Mouse (Mus musculus): ENCODE measurements at regions not wholly inside any gene's neighbourhood (a gene's known extent, or its start where the extent isn't known, plus 50 kb on each side); places are given as distances from the start of the nearest gene placed in this dataset.

DNA sequence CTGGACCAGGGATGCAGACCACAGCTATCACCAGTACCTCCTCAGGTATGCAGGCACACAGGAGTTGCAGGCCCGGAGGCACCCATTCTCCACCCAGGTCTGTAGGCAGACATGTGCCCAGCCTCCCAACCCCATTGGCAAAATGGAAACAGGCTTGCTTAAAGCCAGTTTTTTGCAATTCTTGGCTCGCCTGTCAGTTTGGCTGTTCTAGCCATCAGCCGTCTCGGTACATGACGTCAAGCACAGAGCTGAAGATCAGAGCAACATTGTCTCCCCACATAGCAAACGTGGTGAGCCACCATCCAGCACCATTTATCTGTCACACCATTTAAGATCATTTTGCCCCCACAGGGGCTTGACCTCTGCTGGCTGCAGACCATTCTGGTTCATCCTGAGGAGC lies 196.1 kb upstream of the Cops8 start:
- no peak overlapping the region for H3K4me2 ChIP-seq (replicated peaks)
- H3K27ac ChIP-seq, result no peak overlapping the region
- H3K9me3 ChIP-seq (ENCODE audit: control insufficient read depth, low read length), result no peaks in the 10 kb centered on the region
- H3K9ac ChIP-seq, result no peak overlapping the region
- ATAC-seq (ENCODE audit: low FRiP score) (no peak), DNase-seq (ENCODE audit: low spot score) (no peak)
- no peak overlapping the region for H3K4me3 ChIP-seq (replicated peaks; ENCODE audit: low read length)
- 92% methylated on average over 6 of the region's 6 CpGs for WGBS
- no peaks in the 10 kb centered on the region for H3K27me3 ChIP-seq (ENCODE audit: control insufficient read depth, insufficient read depth, low read length)
- peaks cover 9% of the 10 kb centered on the region; the same call in 1 of the 2 replicates for H3K4me1 ChIP-seq (replicated peaks; ENCODE audit: control insufficient read depth, insufficient read depth, low read length)
- H3K36me3 ChIP-seq (replicated peaks; ENCODE audit: control insufficient read depth, insufficient read depth), result no peaks in the 10 kb centered on the region

DNA sequence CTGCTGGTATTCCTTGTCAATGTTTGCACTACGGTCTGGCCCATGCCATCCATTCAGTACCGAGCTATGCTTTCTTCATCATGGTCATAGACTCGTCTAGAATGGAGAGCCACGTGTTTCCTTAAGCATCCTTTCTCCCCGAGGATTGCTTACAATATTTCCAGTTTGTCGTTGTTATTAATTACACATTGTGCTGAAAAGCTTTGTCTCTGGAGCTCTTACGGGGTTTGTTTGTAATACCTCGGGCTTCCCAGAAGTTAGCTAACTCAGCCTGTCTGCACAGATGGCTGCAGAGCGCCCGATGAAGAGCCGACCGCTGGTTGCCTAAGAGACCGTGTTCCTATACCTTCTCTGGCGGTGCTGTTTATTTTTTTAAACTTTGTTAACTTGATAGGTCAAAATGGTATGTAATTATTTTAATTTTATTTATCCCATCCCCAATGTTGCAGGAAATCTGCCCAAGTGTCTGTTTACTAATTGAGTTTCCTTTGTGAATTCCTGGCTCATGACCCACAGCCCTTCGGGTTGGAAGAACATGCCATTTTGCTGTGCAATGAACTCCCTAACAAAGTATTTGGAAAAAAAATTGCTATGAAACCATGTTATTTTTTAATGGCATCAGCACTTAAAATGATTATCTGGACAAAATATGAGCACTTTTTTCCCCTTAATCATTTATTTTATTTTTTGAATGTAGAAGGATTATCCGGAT lies 194.1 kb upstream of the Cops8 start:
- ATAC-seq (ENCODE audit: low FRiP score) (no peak), DNase-seq (ENCODE audit: low spot score) (no peak)
- Histone ChIP-seq H3K4me2 (replicated peaks) (no peak overlapping the region), H3K27ac (no peak overlapping the region), H3K36me3 (replicated peaks; ENCODE audit: control insufficient read depth, insufficient read depth) (no peaks in the 10 kb centered on the region), H3K27me3 (ENCODE audit: control insufficient read depth, insufficient read depth, low read length) (no peaks in the 10 kb centered on the region), H3K4me3 (replicated peaks; ENCODE audit: low read length) (no peak overlapping the region), H3K4me1 (replicated peaks; ENCODE audit: control insufficient read depth, insufficient read depth, low read length) (peaks cover 6% of the 10 kb centered on the region; the same call in 1 of the 2 replicates), H3K9ac (no peak overlapping the region), H3K9me3 (ENCODE audit: control insufficient read depth, low read length) (no peaks in the 10 kb centered on the region)
- 75% methylated on average over 16 of the region's 16 CpGs for WGBS

DNA sequence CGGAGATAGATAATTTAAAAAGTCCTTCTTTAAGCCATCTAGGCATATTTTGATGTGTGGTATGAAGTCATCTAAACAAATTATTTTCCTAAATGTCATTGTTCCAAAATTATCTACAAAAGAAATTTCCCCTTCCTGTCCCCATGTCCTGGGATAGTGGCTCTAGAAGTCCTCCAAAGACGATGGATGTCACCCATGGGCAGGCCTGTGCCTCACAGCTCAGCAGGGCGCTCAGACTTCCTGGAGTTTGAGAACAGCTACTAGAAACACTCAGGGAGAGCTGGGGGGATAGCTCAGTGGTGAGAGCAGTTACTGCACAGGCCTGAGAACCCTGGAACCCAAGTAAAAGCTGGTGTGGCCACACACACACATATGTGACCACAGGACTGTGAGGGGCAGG lies 193.5 kb upstream of the Cops8 start:
- Histone ChIP-seq H3K4me2 (replicated peaks) (no peak overlapping the region), H3K9me3 (ENCODE audit: control insufficient read depth, low read length) (no peaks in the 10 kb centered on the region), H3K9ac (no peak overlapping the region), H3K4me1 (replicated peaks; ENCODE audit: control insufficient read depth, insufficient read depth, low read length) (peaks cover 6% of the 10 kb centered on the region; the same call in 1 of the 2 replicates), H3K36me3 (replicated peaks; ENCODE audit: control insufficient read depth, insufficient read depth) (no peaks in the 10 kb centered on the region), H3K27me3 (ENCODE audit: control insufficient read depth, insufficient read depth, low read length) (no peaks in the 10 kb centered on the region), H3K27ac (no peak overlapping the region), H3K4me3 (replicated peaks; ENCODE audit: low read length) (no peak overlapping the region)
- 86% methylated on average over 3 of the region's 3 CpGs for WGBS
- ATAC-seq (ENCODE audit: low FRiP score) (no peak), DNase-seq (ENCODE audit: low spot score) (no peak)

DNA sequence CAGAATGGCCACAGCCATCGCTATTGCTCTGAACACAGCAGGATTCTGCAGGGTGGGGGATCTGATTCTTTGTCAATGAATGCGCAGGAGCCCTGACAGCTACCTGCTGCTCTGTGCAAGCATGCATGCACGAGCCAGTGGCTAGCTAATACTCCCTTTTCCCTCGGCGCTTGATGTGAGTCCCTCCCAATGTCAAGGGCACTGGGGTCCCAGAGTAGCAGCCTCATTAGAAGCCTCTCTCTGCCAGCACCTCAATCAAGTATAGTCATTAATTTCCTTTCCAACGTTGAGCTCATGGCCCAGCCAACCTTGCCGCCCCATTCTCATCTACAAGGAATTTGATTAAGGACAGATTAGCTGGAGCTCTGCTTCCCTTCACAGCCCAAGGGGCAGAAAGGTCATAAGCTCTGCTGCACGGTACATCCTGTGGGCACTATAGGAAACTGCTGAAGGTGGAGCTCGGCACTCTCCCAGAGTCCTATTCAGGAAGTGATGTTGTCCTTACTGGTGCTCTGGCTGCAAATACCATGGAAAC lies 190.2 kb upstream of the Cops8 start:
- no peak overlapping the region for H3K9ac ChIP-seq

DNA sequence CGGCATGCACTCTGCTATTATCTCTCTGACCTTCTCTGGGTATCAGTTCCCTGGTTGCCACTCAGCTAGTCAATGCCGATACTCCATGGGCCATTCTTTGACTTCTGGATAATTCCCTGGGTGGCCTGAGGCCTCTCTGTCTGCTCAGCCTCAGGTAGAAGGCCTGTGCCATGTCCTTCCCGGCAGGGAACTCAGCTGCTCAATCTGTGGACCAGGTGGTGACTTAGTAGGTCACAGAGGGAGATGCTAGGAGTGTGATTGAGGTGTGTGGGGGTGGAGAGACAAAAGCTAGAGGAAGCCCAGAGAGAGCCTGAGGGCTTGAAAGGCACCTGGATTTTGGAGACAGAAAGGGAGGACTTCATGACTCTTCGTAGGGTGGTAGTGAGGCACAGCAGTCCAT lies 188.0 kb upstream of the Cops8 start:
- H3K36me3 ChIP-seq (replicated peaks; ENCODE audit: control insufficient read depth, insufficient read depth), result no peaks in the 10 kb centered on the region
- H3K4me1 ChIP-seq (replicated peaks; ENCODE audit: control insufficient read depth, insufficient read depth, low read length), result no peaks in the 10 kb centered on the region
- DNase-seq (ENCODE audit: low spot score) (no peak), ATAC-seq (ENCODE audit: low FRiP score) (no peak)
- no peaks in the 10 kb centered on the region; the same call in 1 of the 2 replicates for H3K27me3 ChIP-seq (ENCODE audit: control insufficient read depth, insufficient read depth, low read length)
- no peak overlapping the region for H3K27ac ChIP-seq
- WGBS, result 91% methylated on average over 4 of the region's 4 CpGs
- no peaks in the 10 kb centered on the region for H3K9me3 ChIP-seq (ENCODE audit: control insufficient read depth, low read length)
- no peak overlapping the region for H3K4me3 ChIP-seq (replicated peaks; ENCODE audit: low read length)
- no peak overlapping the region for H3K9ac ChIP-seq
- H3K4me2 ChIP-seq (replicated peaks), result no peak overlapping the region

More for the DNA sequence above, 190.2 kb upstream of the Cops8 start:
- Histone ChIP-seq H3K4me3 (replicated peaks; ENCODE audit: low read length) (no peak overlapping the region), H3K27ac (no peak overlapping the region), H3K4me1 (replicated peaks; ENCODE audit: control insufficient read depth, insufficient read depth, low read length) (no peaks in the 10 kb centered on the region), H3K27me3 (ENCODE audit: control insufficient read depth, insufficient read depth, low read length) (no peaks in the 10 kb centered on the region; the same call in 1 of the 2 replicates), H3K4me2 (replicated peaks) (no peak overlapping the region), H3K9me3 (ENCODE audit: control insufficient read depth, low read length) (no peaks in the 10 kb centered on the region), H3K36me3 (replicated peaks; ENCODE audit: control insufficient read depth, insufficient read depth) (no peaks in the 10 kb centered on the region)
- 26% methylated on average over 9 of the region's 9 CpGs for WGBS
- no peak for DNase-seq (ENCODE audit: low spot score)
- no peak for ATAC-seq (ENCODE audit: low FRiP score)

DNA sequence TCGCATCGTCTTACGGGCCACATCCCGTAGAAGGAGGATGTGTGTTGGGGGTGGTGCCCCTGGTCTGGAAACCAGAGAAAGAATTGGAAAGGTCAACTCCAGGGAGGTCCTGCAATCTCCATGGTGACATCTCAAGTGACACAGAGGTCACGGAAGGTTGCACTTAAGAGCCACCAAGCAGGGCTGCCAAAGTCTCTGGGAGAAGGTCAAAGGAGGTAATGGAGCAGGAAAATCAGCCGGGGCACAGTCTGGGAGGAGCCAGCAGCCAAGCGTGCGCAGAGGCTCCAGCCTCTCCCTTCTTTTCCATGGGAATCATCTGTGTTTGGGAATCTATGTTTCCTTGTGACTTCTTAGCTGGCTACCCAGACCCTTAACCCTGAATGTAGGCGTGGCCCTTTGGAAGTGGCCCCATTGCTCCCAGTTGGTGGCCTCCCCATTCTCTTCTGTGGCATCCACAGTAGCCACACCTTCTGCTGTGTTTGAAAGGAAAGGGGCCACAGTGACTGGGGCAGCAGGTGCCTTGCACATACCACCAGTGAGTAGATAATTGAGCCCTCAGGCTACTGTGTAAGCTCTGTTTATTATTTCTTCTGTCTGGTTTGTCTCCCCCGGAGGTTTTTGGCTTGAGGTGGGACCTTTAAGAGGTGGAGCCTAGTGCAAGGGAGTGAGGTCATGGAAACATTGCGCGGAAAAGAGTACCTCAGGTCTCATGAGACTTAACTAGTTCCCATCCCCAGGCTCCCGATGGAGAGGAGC lies 178.5 kb upstream of the Cops8 start:
- Histone ChIP-seq H3K4me2 (replicated peaks) (no peak overlapping the region), H3K9ac (no peak overlapping the region), H3K27me3 (ENCODE audit: control insufficient read depth, insufficient read depth, low read length) (no peaks in the 10 kb centered on the region), H3K4me1 (replicated peaks; ENCODE audit: control insufficient read depth, insufficient read depth, low read length) (peaks cover 8% of the 10 kb centered on the region), H3K4me3 (replicated peaks; ENCODE audit: low read length) (no peak overlapping the region), H3K9me3 (ENCODE audit: control insufficient read depth, low read length) (no peaks in the 10 kb centered on the region), H3K36me3 (replicated peaks; ENCODE audit: control insufficient read depth, insufficient read depth) (no peaks in the 10 kb centered on the region), H3K27ac (no peak overlapping the region)
- no peak for ATAC-seq (ENCODE audit: low FRiP score)
- DNase-seq (ENCODE audit: low spot score), result no peak
- WGBS, result 9% methylated on average over 13 of the region's 13 CpGs

DNA sequence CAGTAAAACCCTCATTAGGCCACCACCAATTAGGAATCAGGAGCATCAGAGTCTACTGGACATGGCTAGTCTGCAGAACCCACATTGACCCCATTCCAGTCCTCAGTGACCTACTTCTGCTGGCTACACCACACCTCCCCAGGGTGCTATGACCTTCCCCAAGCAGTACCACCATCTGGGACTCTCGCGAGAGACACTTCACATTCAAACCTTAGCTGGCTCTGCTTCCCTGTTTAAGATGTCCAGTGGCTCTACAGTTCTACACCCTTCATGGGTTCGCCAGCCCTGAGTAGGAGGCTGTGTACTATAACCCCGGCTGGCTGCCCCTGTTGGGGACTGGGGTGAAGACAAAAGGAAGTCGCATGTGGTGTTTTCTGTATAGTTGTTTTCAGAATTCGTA lies 174.4 kb upstream of the Cops8 start:
- Histone ChIP-seq H3K4me1 (replicated peaks; ENCODE audit: control insufficient read depth, insufficient read depth, low read length) (peaks cover 8% of the 10 kb centered on the region), H3K9me3 (ENCODE audit: control insufficient read depth, low read length) (no peaks in the 10 kb centered on the region), H3K36me3 (replicated peaks; ENCODE audit: control insufficient read depth, insufficient read depth) (no peaks in the 10 kb centered on the region), H3K9ac (no peak overlapping the region), H3K27me3 (ENCODE audit: control insufficient read depth, insufficient read depth, low read length) (no peaks in the 10 kb centered on the region), H3K27ac (no peak overlapping the region), H3K4me2 (replicated peaks) (no peak overlapping the region), H3K4me3 (replicated peaks; ENCODE audit: low read length) (no peak overlapping the region)
- WGBS, result 95% methylated on average over 6 of the region's 6 CpGs
- ATAC-seq (ENCODE audit: low FRiP score) (no peak), DNase-seq (ENCODE audit: low spot score) (no peak)

DNA sequence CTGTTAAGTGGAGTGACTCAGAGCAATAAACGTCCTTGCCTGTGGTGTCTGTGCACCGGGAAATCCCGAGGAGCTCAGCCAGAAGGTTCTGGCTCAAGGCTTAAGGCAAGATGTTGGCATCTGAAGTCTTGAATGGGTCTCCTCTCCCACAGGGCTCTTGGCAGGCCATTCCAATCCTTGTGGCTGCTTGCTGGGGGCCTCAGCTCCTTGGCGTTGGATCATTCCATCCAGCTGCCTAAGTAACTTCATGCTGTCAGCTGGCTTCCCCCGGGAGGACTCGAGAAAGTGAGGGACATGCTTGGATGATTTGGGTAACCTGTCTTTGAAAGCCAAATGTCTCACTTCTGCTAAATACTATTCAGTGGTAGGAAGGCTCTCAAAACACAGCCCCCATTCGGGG lies 174.0 kb upstream of the Cops8 start:
- Histone ChIP-seq H3K27me3 (ENCODE audit: control insufficient read depth, insufficient read depth, low read length) (no peaks in the 10 kb centered on the region), H3K4me1 (replicated peaks; ENCODE audit: control insufficient read depth, insufficient read depth, low read length) (peaks cover 8% of the 10 kb centered on the region), H3K9me3 (ENCODE audit: control insufficient read depth, low read length) (no peaks in the 10 kb centered on the region), H3K4me3 (replicated peaks; ENCODE audit: low read length) (no peak overlapping the region), H3K9ac (no peak overlapping the region), H3K27ac (no peak overlapping the region), H3K36me3 (replicated peaks; ENCODE audit: control insufficient read depth, insufficient read depth) (no peaks in the 10 kb centered on the region), H3K4me2 (replicated peaks) (no peak overlapping the region)
- WGBS, result 79% methylated on average over 7 of the region's 7 CpGs
- DNase-seq (ENCODE audit: low spot score), result no peak
- ATAC-seq (ENCODE audit: low FRiP score), result no peak

DNA sequence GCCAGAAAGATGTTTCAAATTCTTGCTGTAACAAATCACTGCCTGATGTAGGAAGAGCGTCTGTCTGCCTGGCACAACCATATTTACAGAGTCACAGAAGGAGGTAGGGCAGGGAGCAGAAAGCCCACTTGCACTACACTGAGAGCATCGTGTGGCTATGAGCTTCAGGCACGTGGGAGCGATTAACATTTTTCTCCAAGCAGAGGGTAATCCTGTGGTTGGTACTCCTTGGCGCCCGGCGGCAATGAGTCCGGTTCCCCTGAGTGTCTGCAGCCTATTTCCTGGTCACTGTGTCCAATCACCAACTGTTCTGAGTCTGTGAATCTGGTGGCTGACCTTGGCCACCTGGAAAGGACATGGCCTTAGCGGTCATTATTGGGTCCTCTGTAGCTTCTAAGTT lies 172.3 kb upstream of the Cops8 start:
- Histone ChIP-seq H3K27me3 (ENCODE audit: control insufficient read depth, insufficient read depth, low read length) (no peaks in the 10 kb centered on the region), H3K9me3 (ENCODE audit: control insufficient read depth, low read length) (no peaks in the 10 kb centered on the region), H3K9ac (no peak overlapping the region), H3K36me3 (replicated peaks; ENCODE audit: control insufficient read depth, insufficient read depth) (no peaks in the 10 kb centered on the region), H3K4me1 (replicated peaks; ENCODE audit: control insufficient read depth, insufficient read depth, low read length) (peaks cover 4% of the 10 kb centered on the region; the same call in 1 of the 2 replicates), H3K27ac (no peak overlapping the region), H3K4me3 (replicated peaks; ENCODE audit: low read length) (no peak overlapping the region), H3K4me2 (replicated peaks) (no peak overlapping the region)
- ATAC-seq (ENCODE audit: low FRiP score) (no peak), DNase-seq (ENCODE audit: low spot score) (no peak)
- 89% methylated on average over 9 of the region's 9 CpGs for WGBS
